ENCODE assay signal across 12 mouse cellular contexts in the genomic region with DNA sequence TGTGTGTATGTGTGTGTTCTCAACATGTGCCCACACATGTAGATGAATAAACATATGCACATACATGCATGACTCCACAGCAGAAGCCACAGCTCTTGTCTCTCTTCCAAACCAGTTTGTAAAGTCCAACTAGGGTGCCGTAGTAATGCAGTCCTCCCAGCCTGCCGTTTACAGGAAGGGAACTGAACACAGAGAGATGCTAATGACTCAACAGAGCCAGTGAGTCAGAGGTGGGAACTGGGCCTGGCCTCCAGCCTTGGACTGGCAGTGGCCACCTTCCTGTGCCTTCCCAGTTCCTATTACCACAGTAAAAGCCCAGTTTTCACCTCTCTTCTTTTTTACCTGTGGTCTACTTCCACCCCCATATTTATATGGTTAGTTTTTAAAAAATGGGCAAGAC. TPM values are rescaled to one million over a fixed set of nuclear protein-coding genes. Genes with fewer than 3 reads are reported as not detected.
DNase-seq lines count a peak whose midpoint lies in the region; ATAC-seq lines count a peak whose summit lies in the region.
"Had no signal": no experiment of that assay in that cellular context is flagged by ENCODE, and none has a peak within 500 bp of the region (broad histone marks: within the 10 kb centered on the region; RNA-seq: fewer than 3 reads in every experiment).

No protein-coding gene starts in this region.

- intact Hi-C loops in heart, postnatal 25 days (cut with DNase I): no loop called here

- peaks cover 28% of the 10 kb centered on the region for H3K4me1 ChIP-seq in heart, embryonic 11.5 days (ENCODE audit: control insufficient read depth, insufficient read depth, low read length)

- H3K9me3 ChIP-seq in heart, embryonic 11.5 days (replicated peaks; ENCODE audit: control insufficient read depth, low read length): no peaks in the 10 kb centered on the region
- H3K9me3 ChIP-seq: heart, embryonic 15.5 days; limb, embryonic 13.5 days had no signal

- peak; percentile 95 for DNase-seq in heart, adult 11 months
- peak; percentile 38 for DNase-seq in CD4-positive, CD25-positive, alpha-beta regulatory T cell, adult 2 months (ENCODE audit: low read depth, low spot score)
- DNase-seq in adrenal gland, postnatal 36 days: peak; percentile 83 to 84
- peak; percentile 48 for DNase-seq in heart, postnatal 25 days (ENCODE audit: low spot score)
- DNase-seq in ovary, postnatal 10 days (ENCODE audit: low spot score): no peak
- DNase-seq in kidney, postnatal 25 days: no peak
- DNase-seq in thymus, postnatal 10 days (ENCODE audit: low spot score in 2 of 2): no peak
- DNase-seq: right cerebral cortex, adult 18-20 months; thymus, adult 2 months had no signal

- H3K9ac ChIP-seq in heart, embryonic 11.5 days (ENCODE audit: low read depth, low read length): no peak overlapping the region
- H3K9ac ChIP-seq: heart, embryonic 15.5 days; limb, embryonic 13.5 days had no signal

- H3K36me3 ChIP-seq in heart, embryonic 11.5 days (ENCODE audit: control insufficient read depth, insufficient read depth, low read length): no peaks in the 10 kb centered on the region
- H3K36me3 ChIP-seq: heart, embryonic 15.5 days; limb, embryonic 13.5 days had no signal

- H3K4me2 ChIP-seq in heart, embryonic 11.5 days: no peak overlapping the region
- H3K4me2 ChIP-seq: heart, embryonic 15.5 days; limb, embryonic 13.5 days had no signal

- 68% methylated on average over 2 of the region's 2 CpGs for WGBS in heart, embryonic 11.5 days (ENCODE audit: insufficient replicate concordance)

- H3K4me3 ChIP-seq in heart, embryonic 11.5 days (ENCODE audit: low read depth, low read length): no peak overlapping the region
- H3K4me3 ChIP-seq: heart, embryonic 15.5 days; limb, embryonic 13.5 days had no signal

- no peaks in the 10 kb centered on the region for H3K27me3 ChIP-seq in heart, embryonic 11.5 days (ENCODE audit: control insufficient read depth, insufficient read depth, low read length)
- H3K27me3 ChIP-seq: heart, embryonic 15.5 days; limb, embryonic 13.5 days had no signal

- H3K27ac ChIP-seq in heart, embryonic 11.5 days (ENCODE audit: low read depth, low read length): no peak overlapping the region
- H3K27ac ChIP-seq: heart, embryonic 15.5 days; limb, embryonic 13.5 days had no signal

- no peak for ATAC-seq in heart, embryonic 11.5 days (replicated peaks; ENCODE audit: insufficient number of reproducible peaks, low FRiP score, low TSS enrichment)

RNA-seq across cellular contexts. Expression of a gene that starts 46.9 kb away (rescaled TPM):
- 17.2 and 17.9 TPM in 2 replicates for polyA plus RNA-seq in heart, embryonic 11.5 days (2014; fragmentation: Nextera tagmentation; extraction: Ambion mirVana)
- 10 to 100 TPM; 44.8 to 69.9 TPM for total RNA-seq in adrenal gland, postnatal 36 days (2021)
- 10 to 100 TPM; 29.1 to 42.5 TPM for total RNA-seq in heart, postnatal 25 days (2021)

Comparison
In these comparisons a context has a peak if more than half of its experiments do, and no peak if none do; other contexts are left out.
1. DNase-seq: peak in heart, adult 11 months (single experiment), CD4-positive, CD25-positive, alpha-beta regulatory T cell, adult 2 months (single experiment), adrenal gland, postnatal 36 days (2 of 2) and heart, postnatal 25 days (single experiment); none in ovary, postnatal 10 days (single experiment), kidney, postnatal 25 days (0 of 2) and thymus, postnatal 10 days (0 of 2).